Mouse (Mus musculus) forebrain, embryonic 16.5 days (tissue): Measurements from ENCODE around the gene Lgals9. TPM values are rescaled to one million over a fixed set of nuclear protein-coding genes. Genes with fewer than 3 reads are reported as not detected.
"Not testable (repeated sequence)": the region's sequence is repeated elsewhere in the genome, so short reads cannot be mapped to it uniquely, and the experiment has no call there.

Source experiments
- ATAC-seq: fragments of 200-750 bp; cut with Nextera tagmentation; 2 replicates; pipeline ENCODE4 v1.8.0; 2017; ENCODE audit warnings: mild to moderate bottlenecking, moderate library complexity
- H3K27ac ChIP-seq: fragments of 300-500 bp; sonication (generic); 2 replicates; pipeline ENCODE4 v1.5.1; 2014; ENCODE audit warnings: low read length, control low read depth
- H3K27me3 ChIP-seq: fragments of 300-500 bp; sonication (generic); replicated peaks from 2 replicates; pipeline ENCODE4 v1.6.1; 2014; ENCODE audit warnings: low read length; ENCODE audit not compliant: control insufficient read depth, insufficient read depth
- H3K36me3 ChIP-seq: fragments of 300-500 bp; sonication (generic); 2 replicates; pipeline ENCODE4 v1.6.1; 2014; ENCODE audit not compliant: control insufficient read depth, insufficient read depth
- H3K4me1 ChIP-seq: fragments of 300-500 bp; sonication (generic); replicated peaks from 2 replicates; pipeline ENCODE4 v1.6.1; 2014; ENCODE audit warnings: low read length; ENCODE audit not compliant: control insufficient read depth, insufficient read depth
- H3K4me2 ChIP-seq: fragments of 300-500 bp; sonication (generic); 2 replicates; pipeline ENCODE4 v1.6.1; 2014; ENCODE audit warnings: mild to moderate bottlenecking, low read length, control low read depth
- H3K4me3 ChIP-seq: fragments of 300-500 bp; sonication (generic); replicated peaks from 2 replicates; pipeline ENCODE4 v1.5.1; 2014; ENCODE audit warnings: mild to moderate bottlenecking, low read length, control low read depth
- H3K9ac ChIP-seq: fragments of 300-500 bp; sonication (generic); replicated peaks from 2 replicates; pipeline ENCODE4 v1.6.1; 2014; ENCODE audit warnings: low read depth, low read length, control low read depth
- H3K9me3 ChIP-seq: fragments of 300-500 bp; sonication (generic); 2 replicates; pipeline ENCODE4 v1.6.1; 2016; ENCODE audit warnings: low read length; ENCODE audit not compliant: control insufficient read depth
- WGBS: fragments of 180-500 bp; shearing (Covaris S2); extraction: QIAGEN DNeasy Blood & Tissue Kit; methylation state at CpG from one replicate; pipeline ENCODE4 v1.1.7; 2014; 5-methylcytosine and 5-hydroxymethylcytosine counted together
- polyA plus RNA-seq: library from polyadenylated mRNA; unstranded; fragments of >200 nt; fragmentation: Nextera tagmentation; extraction: Ambion mirVana; gene quantifications from 2 replicates; pipeline ENCODE4 v1.2.1, GENCODE M21; 2015

Lgals9 gene
- polyA plus RNA-seq, 1 experiment from 2014 or later: 6.8 TPM

- Histone ChIP-seq H3K9me3 (no peaks in the 10 kb centered on the region), H3K27ac (no peak overlapping the region), H3K4me1 (no peaks in the 10 kb centered on the region), H3K9ac (no peak overlapping the region), H3K4me3 (no peak overlapping the region), H3K4me2 (no peak overlapping the region), H3K27me3 (no peaks in the 10 kb centered on the region), H3K36me3 (no peaks in the 10 kb centered on the region)
- ATAC-seq: no peak
- 88% methylated on average over 4 of the region's 4 CpGs for WGBS
These were observed 17.1 kb upstream of the Lgals9 start for GRCm38 (mm10) chr11:79001871-79002270.

- Histone ChIP-seq H3K36me3 (no peaks in the 10 kb centered on the region), H3K27me3 (no peaks in the 10 kb centered on the region), H3K9ac (no peak overlapping the region), H3K4me1 (no peaks in the 10 kb centered on the region), H3K4me3 (no peak overlapping the region), H3K27ac (no peak overlapping the region), H3K9me3 (no peaks in the 10 kb centered on the region), H3K4me2 (no peak overlapping the region)
- no peak for ATAC-seq
- 24% methylated on average over 6 of the region's 6 CpGs for WGBS
These were observed 14.4 kb upstream of the Lgals9 start for GRCm38 (mm10) chr11:78999118-78999517.

- not testable (repeated sequence) for H3K4me3 ChIP-seq, H3K9ac ChIP-seq, H3K9me3 ChIP-seq, H3K27me3 ChIP-seq, H3K27ac ChIP-seq, H3K4me1 ChIP-seq, ATAC-seq, H3K4me2 ChIP-seq, H3K36me3 ChIP-seq
- WGBS: 81% methylated on average over 5 of the region's 5 CpGs
These were observed 6.3 kb upstream of the Lgals9 start for GRCm38 (mm10) chr11:78990875-78991543.

GRCm38 (mm10) chr11:78990096-78990495 lies 5.3 kb upstream of the Lgals9 start:
- H3K4me3 ChIP-seq: no peak overlapping the region
- H3K36me3 ChIP-seq: no peaks in the 10 kb centered on the region
- WGBS: 97% methylated on average over 9 of the region's 9 CpGs
- H3K9me3 ChIP-seq: no peaks in the 10 kb centered on the region
- no peaks in the 10 kb centered on the region for H3K4me1 ChIP-seq
- H3K4me2 ChIP-seq: no peak overlapping the region
- H3K27me3 ChIP-seq: no peaks in the 10 kb centered on the region
- H3K27ac ChIP-seq: no peak overlapping the region
- H3K9ac ChIP-seq: no peak overlapping the region
- no peak for ATAC-seq

- H3K4me3 ChIP-seq, H3K27ac ChIP-seq, H3K4me1 ChIP-seq, H3K4me2 ChIP-seq, H3K9me3 ChIP-seq, H3K9ac ChIP-seq, ATAC-seq, H3K36me3 ChIP-seq, H3K27me3 ChIP-seq: not testable (repeated sequence)
- 93% methylated on average over 11 of the region's 11 CpGs for WGBS
These were observed 4.5 kb upstream of the Lgals9 start for GRCm38 (mm10) chr11:78989206-78989605.

GRCm38 (mm10) chr11:78986311-78987002 lies 1.7 kb upstream of the Lgals9 start:
- no peak overlapping the region for H3K9ac ChIP-seq
- no peak overlapping the region for H3K27ac ChIP-seq
- no peak overlapping the region for H3K4me3 ChIP-seq
- no peaks in the 10 kb centered on the region for H3K4me1 ChIP-seq
- ATAC-seq: no peak
- H3K4me2 ChIP-seq: no peak overlapping the region
- no peaks in the 10 kb centered on the region for H3K27me3 ChIP-seq
- 95% methylated on average over 10 of the region's 10 CpGs for whole genome bisulfite sequencing
- no peaks in the 10 kb centered on the region for H3K36me3 ChIP-seq
- H3K9me3 ChIP-seq: no peaks in the 10 kb centered on the region

- Histone ChIP-seq H3K9me3 (no peaks in the 10 kb centered on the region), H3K4me2 (no peak overlapping the region), H3K9ac (no peak overlapping the region), H3K27ac (no peak overlapping the region), H3K36me3 (no peaks in the 10 kb centered on the region), H3K4me3 (no peak overlapping the region), H3K27me3 (no peaks in the 10 kb centered on the region), H3K4me1 (no peaks in the 10 kb centered on the region)
- ATAC-seq: no peak
These were observed 759 bp upstream of the Lgals9 start for GRCm38 (mm10) chr11:78985505-78985904.

GRCm38 (mm10) chr11:78983539-78983938 lies 1.2 kb downstream of the Lgals9 start:
- H3K27ac ChIP-seq: no peak overlapping the region
- H3K9me3 ChIP-seq: no peaks in the 10 kb centered on the region
- H3K4me2 ChIP-seq: no peak overlapping the region
- no peaks in the 10 kb centered on the region for H3K4me1 ChIP-seq
- no peaks in the 10 kb centered on the region for H3K27me3 ChIP-seq
- H3K36me3 ChIP-seq: no peaks in the 10 kb centered on the region
- 82% methylated on average over 7 of the region's 7 CpGs for WGBS
- no peak overlapping the region for H3K4me3 ChIP-seq
- H3K9ac ChIP-seq: no peak overlapping the region
- no peak for ATAC-seq

GRCm38 (mm10) chr11:78982513-78983291 lies 2.0 kb downstream of the Lgals9 start:
- Histone ChIP-seq H3K4me1 (no peaks in the 10 kb centered on the region), H3K4me2 (no peak overlapping the region)
- WGBS: 90% methylated on average over 12 of the region's 12 CpGs

More at GRCm38 (mm10) chr11:78982513-78983291, 2.0 kb downstream of the Lgals9 start:
- no peaks in the 10 kb centered on the region for H3K27me3 ChIP-seq
- no peak overlapping the region for H3K4me3 ChIP-seq
- H3K27ac ChIP-seq: no peak overlapping the region
- ATAC-seq: no peak
- H3K9me3 ChIP-seq: no peaks in the 10 kb centered on the region
- no peak overlapping the region for H3K9ac ChIP-seq
- H3K36me3 ChIP-seq: no peaks in the 10 kb centered on the region
